Mouse (Mus musculus) heart, embryonic 13.5 days (tissue): ENCODE results near the gene Nusap1. TPM values are rescaled to one million over a fixed set of nuclear protein-coding genes. Genes with fewer than 3 reads are reported as not detected.
"Not testable (repeated sequence)": the region's sequence is repeated elsewhere in the genome, so short reads cannot be mapped to it uniquely, and the experiment has no call there.

Experiments used
- ATAC-seq: fragments of 200-750 bp; cut with Nextera tagmentation; 2 replicates; pipeline ENCODE4 v1.8.0; 2017; ENCODE audit warnings: moderate TSS enrichment; ENCODE audit not compliant: insufficient number of reproducible peaks, low FRiP score, low TSS enrichment; ENCODE audit errors: extremely low read depth
- H3K27ac ChIP-seq: fragments of 300-500 bp; sonication (generic); replicated peaks from 2 replicates; pipeline ENCODE4 v1.5.1; 2015; ENCODE audit warnings: moderate library complexity, mild to moderate bottlenecking, inconsistent platforms
- H3K27me3 ChIP-seq: fragments of 300-500 bp; sonication (generic); replicated peaks from 2 replicates; pipeline ENCODE4 v1.6.1; 2015; ENCODE audit warnings: mild to moderate bottlenecking, inconsistent platforms
- H3K36me3 ChIP-seq: fragments of 300-500 bp; sonication (generic); 2 replicates; pipeline ENCODE4 v1.6.1; 2015; ENCODE audit warnings: mild to moderate bottlenecking, inconsistent platforms
- H3K4me1 ChIP-seq: fragments of 300-500 bp; sonication (generic); 2 replicates; pipeline ENCODE4 v1.6.1; 2015; ENCODE audit warnings: inconsistent platforms
- H3K4me2 ChIP-seq: fragments of 300-500 bp; sonication (generic); 2 replicates; pipeline ENCODE4 v1.6.1; 2015; ENCODE audit warnings: inconsistent platforms, mild to moderate bottlenecking, moderate library complexity
- H3K4me3 ChIP-seq: fragments of 300-500 bp; sonication (generic); 2 replicates; pipeline ENCODE4 v1.5.1; 2015; ENCODE audit warnings: moderate library complexity, mild to moderate bottlenecking, inconsistent platforms
- H3K9ac ChIP-seq: fragments of 300-500 bp; sonication (generic); 2 replicates; pipeline ENCODE4 v1.6.1; 2015; ENCODE audit warnings: inconsistent platforms, mild to moderate bottlenecking, moderate library complexity
- H3K9me3 ChIP-seq: fragments of 300-500 bp; sonication (generic); 2 replicates; pipeline ENCODE4 v1.6.1; 2016; ENCODE audit warnings: inconsistent platforms
- WGBS: fragments of 180-500 bp; shearing (Covaris S2); methylation state at CpG from one replicate; pipeline ENCODE4 v1.1.7; 2015; ENCODE audit warnings: mixed read lengths; 5-methylcytosine and 5-hydroxymethylcytosine counted together
- polyA plus RNA-seq: library from polyadenylated mRNA; unstranded; fragments of >200 nt; fragmentation: Nextera tagmentation; extraction: Ambion mirVana; gene quantifications from 2 replicates; pipeline ENCODE4 v1.2.1, GENCODE M21; 2015

The Nusap1 gene
- polyA plus RNA-seq, 1 experiment from 2014 or later = 46.0 TPM

DNA sequence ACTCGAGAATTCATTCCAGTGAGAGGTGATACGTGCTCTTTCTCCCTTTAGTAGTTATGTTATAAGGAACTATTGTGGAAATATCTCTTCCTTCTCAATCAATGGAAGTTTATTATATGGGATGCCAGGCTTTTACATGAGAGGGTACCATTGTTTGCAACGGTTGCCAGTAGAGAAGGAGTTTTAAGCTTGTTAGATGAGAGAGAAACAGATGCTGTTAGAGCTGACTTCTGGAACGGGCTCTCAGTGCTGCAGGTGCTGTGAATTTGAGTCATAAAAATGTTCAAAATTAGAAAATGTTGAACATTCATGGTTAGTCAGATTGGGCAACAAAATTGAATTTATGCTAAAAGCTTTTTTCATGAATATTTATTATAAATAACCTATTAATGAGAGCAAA, 17.1 kb upstream of the Nusap1 start:
- H3K9ac ChIP-seq = no peak overlapping the region
- H3K36me3 ChIP-seq = peaks cover 91% of the 10 kb centered on the region
- WGBS = 81% methylated on average over 4 of the region's 4 CpGs

DNA sequence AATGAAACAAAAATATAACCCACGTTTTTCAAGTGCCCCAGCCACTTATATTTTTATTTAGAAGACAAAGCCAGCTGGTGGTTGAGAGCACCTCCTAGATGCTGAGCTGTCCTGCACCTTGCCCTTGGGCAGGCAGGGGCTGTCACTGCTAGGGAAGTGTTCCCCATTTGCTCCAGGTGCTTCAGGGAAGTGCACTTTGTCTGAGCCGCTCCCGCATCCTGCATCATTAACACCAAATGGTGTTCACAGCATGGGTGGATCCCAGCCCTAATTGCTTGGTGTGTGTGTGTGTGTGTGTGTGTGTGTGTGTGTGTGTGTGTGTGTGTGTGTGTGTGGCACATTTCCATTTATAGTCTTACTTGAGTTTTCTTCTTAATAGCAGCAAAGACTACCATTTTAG, 16.5 kb upstream of the Nusap1 start:
- ATAC-seq, H3K4me3 ChIP-seq, H3K9ac ChIP-seq, H3K27me3 ChIP-seq, H3K27ac ChIP-seq, H3K4me2 ChIP-seq, H3K9me3 ChIP-seq: not testable (repeated sequence)
- Histone ChIP-seq H3K4me1 (peaks cover 63% of the 10 kb centered on the region), H3K36me3 (peaks cover 91% of the 10 kb centered on the region)
- 52% methylated on average over 3 of the region's 3 CpGs for WGBS

More for the DNA sequence above, 17.1 kb upstream of the Nusap1 start:
- H3K4me1 ChIP-seq = peaks cover 69% of the 10 kb centered on the region
- no peak overlapping the region for H3K4me3 ChIP-seq
- H3K4me2 ChIP-seq = no peak overlapping the region
- ATAC-seq = no peak
- H3K9me3 ChIP-seq = no peaks in the 10 kb centered on the region
- H3K27me3 ChIP-seq = no peaks in the 10 kb centered on the region
- H3K27ac ChIP-seq = no peak overlapping the region

- H3K4me1 ChIP-seq = peaks cover 56% of the 10 kb centered on the region
- WGBS = 35% methylated on average over 1 of the region's 1 CpGs
- peak overlapping the region; percentile 13 for H3K27ac ChIP-seq
- no peaks in the 10 kb centered on the region for H3K9me3 ChIP-seq
- 0 out of 2 replicates have a peak overlapping the region, but pooled peaks have one; percentile 10 for H3K4me2 ChIP-seq
- H3K27me3 ChIP-seq = no peaks in the 10 kb centered on the region
- ATAC-seq = no peak
- peaks cover 91% of the 10 kb centered on the region for H3K36me3 ChIP-seq
- peak overlapping the region; percentile 37; the same call in 1 of the 2 replicates for H3K9ac ChIP-seq
- no peak overlapping the region for H3K4me3 ChIP-seq
Measured at GRCm38 (mm10) chr2:119602488-119602887, 15.6 kb upstream of the Nusap1 start.

GRCm38 (mm10) chr2:119603909-119604308, 14.2 kb upstream of the Nusap1 start:
- WGBS = 11% methylated on average over 2 of the region's 2 CpGs

DNA sequence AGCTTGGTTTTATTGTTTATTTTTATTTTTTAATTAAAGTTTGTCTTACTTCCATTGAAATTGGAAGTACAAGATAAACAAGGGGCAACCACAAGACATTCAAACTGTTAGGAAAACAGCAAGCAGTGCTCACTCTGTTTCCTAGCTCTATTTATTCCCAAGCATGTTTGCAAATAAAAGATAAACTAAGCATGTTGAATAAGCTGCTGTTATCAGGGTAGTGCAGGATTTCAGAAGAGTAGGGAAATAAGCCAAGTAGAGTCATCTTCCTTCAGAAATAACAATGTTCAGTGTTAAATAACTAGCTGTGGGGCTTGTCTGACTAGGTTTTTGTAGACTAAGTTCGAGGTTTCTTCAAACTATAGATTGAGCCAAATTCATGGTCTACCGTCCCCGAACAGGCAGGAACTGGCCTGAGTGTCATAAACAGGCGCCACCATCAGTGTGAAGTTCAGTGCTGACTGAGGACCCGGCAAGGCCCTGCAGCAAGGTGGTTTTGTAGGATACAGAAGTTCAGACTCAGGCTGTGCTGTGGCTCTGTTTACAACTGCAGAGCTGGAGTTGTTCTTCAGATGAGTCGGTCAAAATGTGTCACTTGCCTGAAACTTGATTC, 12.6 kb upstream of the Nusap1 start:
- no peak overlapping the region for H3K4me3 ChIP-seq
- no peaks in the 10 kb centered on the region for H3K9me3 ChIP-seq
- 79% methylated on average over 6 of the region's 6 CpGs for WGBS
- H3K4me1 ChIP-seq = peaks cover 42% of the 10 kb centered on the region
- no peaks in the 10 kb centered on the region for H3K27me3 ChIP-seq
- H3K36me3 ChIP-seq = peaks cover 93% of the 10 kb centered on the region
- 0 out of 2 replicates have a peak overlapping the region, but pooled peaks have one; percentile 37 for H3K9ac ChIP-seq
- ATAC-seq = no peak
- no peak overlapping the region for H3K4me2 ChIP-seq
- H3K27ac ChIP-seq = no peak overlapping the region

More at GRCm38 (mm10) chr2:119603909-119604308, 14.2 kb upstream of the Nusap1 start:
- H3K4me1 ChIP-seq = peaks cover 46% of the 10 kb centered on the region
- H3K9me3 ChIP-seq = no peaks in the 10 kb centered on the region
- ATAC-seq = no peak
- H3K27me3 ChIP-seq = no peaks in the 10 kb centered on the region
- H3K4me3 ChIP-seq = no peak overlapping the region
- no peak overlapping the region for H3K9ac ChIP-seq
- H3K4me2 ChIP-seq = no peak overlapping the region
- H3K27ac ChIP-seq = no peak overlapping the region
- peaks cover 93% of the 10 kb centered on the region for H3K36me3 ChIP-seq

DNA sequence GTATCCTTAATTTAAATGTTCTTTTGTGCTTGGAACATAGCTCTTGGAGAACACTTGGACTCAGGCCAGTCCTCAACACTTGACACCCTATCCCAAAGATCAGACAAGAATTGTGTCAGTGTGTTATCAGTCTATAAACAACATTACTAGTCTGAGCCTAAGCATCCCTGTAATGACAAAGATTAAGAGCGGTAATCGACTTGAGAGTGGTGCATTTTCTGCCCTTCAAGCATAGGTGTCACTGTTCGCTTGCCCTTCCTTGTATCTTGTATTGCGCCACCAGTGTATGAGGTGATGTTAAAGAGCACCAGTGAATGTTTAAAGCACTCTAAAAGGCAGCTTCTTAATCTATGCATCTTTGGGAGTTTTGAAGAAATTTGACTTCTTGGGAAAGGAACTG, 11.1 kb upstream of the Nusap1 start:
- Histone ChIP-seq H3K27ac (no peak overlapping the region), H3K27me3 (no peaks in the 10 kb centered on the region), H3K4me3 (no peak overlapping the region), H3K9me3 (no peaks in the 10 kb centered on the region), H3K4me1 (peaks cover 29% of the 10 kb centered on the region), H3K36me3 (peaks cover 95% of the 10 kb centered on the region), H3K4me2 (no peak overlapping the region), H3K9ac (no peak overlapping the region)
- 80% methylated on average over 4 of the region's 4 CpGs for WGBS
- ATAC-seq = no peak

- Histone ChIP-seq H3K4me3 (peak overlapping the region; percentile 93), H3K27me3 (no peaks in the 10 kb centered on the region), H3K36me3 (peaks cover 6% of the 10 kb centered on the region; the same call in 1 of the 2 replicates), H3K27ac (peak overlapping the region; percentile 69), H3K4me1 (peaks cover 39% of the 10 kb centered on the region), H3K4me2 (peak overlapping the region; percentile 89), H3K9me3 (no peaks in the 10 kb centered on the region), H3K9ac (peak overlapping the region; percentile 88)
- no peak; the same call in none of the 2 replicates for ATAC-seq
- under 1% methylated on average over 13 of the region's 13 CpGs for WGBS
Measured at GRCm38 (mm10) chr2:119617841-119618198, 278 bp upstream of the Nusap1 start.

DNA sequence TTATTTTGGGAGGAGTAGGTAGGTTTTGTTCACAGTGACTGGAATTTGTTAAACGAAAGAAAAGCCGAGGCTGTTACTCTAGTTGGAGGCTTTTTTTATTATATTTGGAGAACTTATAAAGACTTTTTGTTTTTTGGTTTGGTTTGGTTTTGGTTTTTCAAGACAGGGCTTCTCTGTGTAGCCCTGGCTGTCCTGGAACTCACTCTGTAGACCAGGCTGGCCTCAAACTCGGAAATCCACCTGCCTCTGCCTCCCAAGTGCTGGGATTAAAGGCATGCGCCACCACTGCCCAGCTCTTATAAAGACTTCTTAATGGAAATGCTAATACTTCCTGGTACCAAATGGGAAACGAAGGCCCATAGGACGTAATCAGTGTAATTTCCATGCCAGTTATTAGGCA, 904 bp downstream of the Nusap1 start:
- peak overlapping the region; percentile 40 for H3K27ac ChIP-seq

DNA sequence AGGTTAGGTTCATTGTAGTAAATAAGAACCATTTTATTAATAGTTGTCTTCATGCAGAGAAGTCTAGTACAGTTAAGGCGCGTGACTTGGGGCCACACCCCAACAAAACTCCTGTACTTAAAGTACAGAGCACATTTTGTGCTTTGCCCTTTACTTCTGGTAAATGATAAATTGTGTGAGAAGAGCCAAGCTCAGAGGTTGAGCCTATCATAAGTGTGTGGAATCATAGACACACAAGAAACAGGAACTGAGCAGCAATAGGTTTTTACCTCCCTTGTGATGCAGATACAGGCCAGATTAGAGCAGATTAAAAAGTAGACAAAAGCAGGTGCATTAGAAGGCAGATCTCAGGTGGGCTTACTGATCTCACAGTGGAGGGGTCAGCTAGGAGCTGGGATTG, 3.2 kb downstream of the Nusap1 start:
- no peak overlapping the region for H3K27ac ChIP-seq
- ATAC-seq = no peak
- peak overlapping the region; percentile 50; the same call in 1 of the 2 replicates for H3K9ac ChIP-seq
- WGBS = 99% methylated on average over 2 of the region's 2 CpGs
- no peaks in the 10 kb centered on the region for H3K9me3 ChIP-seq
- peaks cover 39% of the 10 kb centered on the region for H3K4me1 ChIP-seq
- H3K4me3 ChIP-seq = peak overlapping the region; percentile 16; the same call in 1 of the 2 replicates
- H3K4me2 ChIP-seq = peak overlapping the region; percentile 89
- no peaks in the 10 kb centered on the region for H3K27me3 ChIP-seq
- peaks cover 32% of the 10 kb centered on the region for H3K36me3 ChIP-seq

More for the DNA sequence above, 904 bp downstream of the Nusap1 start:
- Histone ChIP-seq H3K9ac (peak overlapping the region; percentile 83), H3K4me1 (peaks cover 39% of the 10 kb centered on the region), H3K4me2 (peak overlapping the region; percentile 89), H3K4me3 (peak overlapping the region; percentile 93), H3K36me3 (peaks cover 12% of the 10 kb centered on the region)
- WGBS = 11% methylated on average over 6 of the region's 6 CpGs
- H3K27me3 ChIP-seq, H3K9me3 ChIP-seq, ATAC-seq: not testable (repeated sequence)

- no peak overlapping the region for H3K4me3 ChIP-seq
- H3K4me2 ChIP-seq = no peak overlapping the region
- H3K4me1 ChIP-seq = no peaks in the 10 kb centered on the region
- H3K27ac ChIP-seq = no peak overlapping the region
- H3K9ac ChIP-seq = no peak overlapping the region
- H3K27me3 ChIP-seq = no peaks in the 10 kb centered on the region
- no peak for ATAC-seq
- WGBS = 82% methylated on average over 1 of the region's 1 CpGs
- peaks cover 99% of the 10 kb centered on the region for H3K36me3 ChIP-seq
- H3K9me3 ChIP-seq = no peaks in the 10 kb centered on the region
Measured at GRCm38 (mm10) chr2:119636781-119637180, 18.7 kb downstream of the Nusap1 start.

DNA sequence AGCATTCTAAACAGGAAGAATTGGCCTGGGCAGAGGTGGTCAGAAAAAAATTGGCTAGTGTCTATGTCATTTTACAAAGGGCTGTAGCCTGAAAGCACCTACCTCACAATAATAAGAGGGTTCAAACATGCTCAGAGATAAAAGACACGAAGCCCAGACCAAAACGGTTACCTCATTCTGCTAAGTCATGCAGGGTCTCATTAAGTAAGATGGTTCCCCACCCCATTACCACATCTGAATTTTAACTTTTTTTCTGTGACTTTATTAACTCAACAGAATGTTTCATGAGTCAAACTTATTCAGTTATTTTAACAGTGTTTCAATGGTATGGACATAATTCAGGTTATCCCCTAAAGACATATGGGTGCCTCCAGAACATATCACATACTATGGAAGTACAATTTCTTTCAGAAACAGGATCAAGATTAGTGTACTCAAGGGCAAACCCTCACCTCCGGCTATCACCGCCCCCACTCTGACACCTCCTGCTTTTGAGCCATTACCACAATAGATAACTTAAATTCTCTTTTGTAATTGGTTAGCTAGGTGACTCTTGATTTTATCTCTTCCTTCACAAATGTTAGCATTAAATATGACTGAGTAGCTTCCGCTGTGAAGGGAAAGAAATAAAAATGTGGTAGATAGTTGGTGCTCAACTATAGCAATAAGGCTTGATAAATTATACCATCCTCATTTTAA, 23.3 kb downstream of the Nusap1 start:
- no peaks in the 10 kb centered on the region for H3K4me1 ChIP-seq
- no peaks in the 10 kb centered on the region for H3K9me3 ChIP-seq
- H3K36me3 ChIP-seq = peaks cover 98% of the 10 kb centered on the region
- no peak overlapping the region for H3K4me3 ChIP-seq
- no peaks in the 10 kb centered on the region for H3K27me3 ChIP-seq
- 91% methylated on average over 5 of the region's 5 CpGs for WGBS
- ATAC-seq = no peak
- H3K4me2 ChIP-seq = no peak overlapping the region
- H3K9ac ChIP-seq = no peak overlapping the region
- H3K27ac ChIP-seq = no peak overlapping the region
